Mouse (Mus musculus): Measurements from ENCODE around the gene Pip4p1. TPM values are rescaled to one million over a fixed set of nuclear protein-coding genes. Genes with fewer than 3 reads are reported as not detected.

Gene Pip4p1
- total and polyA plus RNA-seq, 3 experiments: 18.1 to 35.5 (median 28.1) TPM

GRCm38 (mm10) chr14:50970822-50971221, 40.2 kb upstream of the Pip4p1 start:
- Histone ChIP-seq H3K4me1 (ENCODE audit: control insufficient read depth in 1 of 2, insufficient read depth in 2 of 2) (peaks cover 5 to 16% of the 10 kb centered on the region in 2 experiments), H3K79me2 (replicated peaks; ENCODE audit: control insufficient read depth, extremely low read depth, insufficient read depth, poor library complexity, severe bottlenecking) (no peaks in the 10 kb centered on the region), H3K27ac (ENCODE audit: insufficient read depth, low read depth) (no peak overlapping the region), H3K9me3 (replicated peaks; ENCODE audit: low read length) (no peaks in the 10 kb centered on the region), H3K36me3 (replicated peaks in 1 of 2; ENCODE audit: control insufficient read depth in 1 of 2, insufficient read depth in 1 of 2, low read length in 1 of 2) (no peaks in the 10 kb centered on the region), H3K27me3 (replicated peaks) (no peaks in the 10 kb centered on the region), H3K4me3 (replicated peaks in 1 of 3; ENCODE audit: low read depth in 2 of 3, low read length in 2 of 3, poor library complexity in 1 of 3) (no peak overlapping the region), H3K9ac (ENCODE audit: insufficient read depth, low read depth) (no peak overlapping the region), H3K4me2 (ENCODE audit: insufficient read depth, low read depth, poor library complexity, severe bottlenecking) (no peak overlapping the region)
- TF ChIP-seq MXI1 (IDR thresholded peaks at IDR 0.05; ENCODE audit: low read depth, low read length) (no peak), JUN (IDR thresholded peaks at IDR 0.05; ENCODE audit: insufficient read depth, low read depth, low read length) (no peak), POLR2A (IDR thresholded peaks at IDR 0.05; ENCODE audit: low read depth, low read length) (no peak), TCF12 (IDR thresholded peaks at IDR 0.05; ENCODE audit: low read depth, low read length) (no peak), MYC (IDR thresholded peaks at IDR 0.05; ENCODE audit: low read depth, low read length) (no peak)
- in situ Hi-C loops (cut with MboI; ENCODE audit: low pct_ligation_motif_present, low pct_unique_long_range_greater_than_20kb, low sequenced_read_pairs): no loop called here
- DNase-seq (ENCODE audit: extremely low read depth): no peak
- dilution Hi-C loops (cut with MboI; ENCODE audit: extremely low pct_ligation_motif_present, extremely low pct_unique_long_range_greater_than_20kb, low sequenced_read_pairs): no loop called here

- no peak for TF ChIP-seq E2F4 (IDR thresholded peaks at IDR 0.05; ENCODE audit: insufficient replicate concordance, low read depth, low read length)
- TF ChIP-seq HCFC1 (IDR thresholded peaks at IDR 0.05; ENCODE audit: low read depth, low read length): no peak
- TF ChIP-seq MAX (IDR thresholded peaks at IDR 0.05; ENCODE audit: low read length): no peak
- TF ChIP-seq TCF12 (IDR thresholded peaks at IDR 0.05; ENCODE audit: low read depth, low read length): no peak
- no peaks in the 10 kb centered on the region for H3K27me3 ChIP-seq (replicated peaks)
- no peak overlapping the region for H3K4me3 ChIP-seq (replicated peaks in 1 of 3; ENCODE audit: low read depth in 2 of 3, low read length in 2 of 3, poor library complexity in 1 of 3)
- no peak overlapping the region for H3K27ac ChIP-seq (ENCODE audit: insufficient read depth, low read depth)
- H3K9me3 ChIP-seq (replicated peaks; ENCODE audit: low read length): no peaks in the 10 kb centered on the region
- H3K9ac ChIP-seq (ENCODE audit: insufficient read depth, low read depth): no peak overlapping the region
- no peaks in the 10 kb centered on the region for H3K36me3 ChIP-seq (replicated peaks in 1 of 2; ENCODE audit: control insufficient read depth in 1 of 2, insufficient read depth in 1 of 2, low read length in 1 of 2)
- H3K4me2 ChIP-seq (ENCODE audit: insufficient read depth, low read depth, poor library complexity, severe bottlenecking): no peak overlapping the region
- peaks cover 5 to 15% of the 10 kb centered on the region in 2 experiments for H3K4me1 ChIP-seq (ENCODE audit: control insufficient read depth in 1 of 2, insufficient read depth in 2 of 2)
- dilution Hi-C loops (cut with MboI; ENCODE audit: extremely low pct_ligation_motif_present, extremely low pct_unique_long_range_greater_than_20kb, low sequenced_read_pairs): no loop called here
- no peak for DNase-seq (ENCODE audit: extremely low read depth)
- in situ Hi-C loops (cut with MboI; ENCODE audit: low pct_ligation_motif_present, low pct_unique_long_range_greater_than_20kb, low sequenced_read_pairs): no loop called here
- no peaks in the 10 kb centered on the region for H3K79me2 ChIP-seq (replicated peaks; ENCODE audit: control insufficient read depth, extremely low read depth, insufficient read depth, poor library complexity, severe bottlenecking)
These were observed 39.2 kb upstream of the Pip4p1 start for GRCm38 (mm10) chr14:50969558-50970544.

- Histone ChIP-seq H3K4me3 (replicated peaks in 1 of 3; ENCODE audit: low read depth in 2 of 3, low read length in 2 of 3, poor library complexity in 1 of 3) (no peak overlapping the region), H3K9ac (ENCODE audit: insufficient read depth, low read depth) (no peak overlapping the region), H3K4me2 (ENCODE audit: insufficient read depth, low read depth, poor library complexity, severe bottlenecking) (no peak overlapping the region), H3K27ac (ENCODE audit: insufficient read depth, low read depth) (no peak overlapping the region), H3K79me2 (replicated peaks; ENCODE audit: control insufficient read depth, extremely low read depth, insufficient read depth, poor library complexity, severe bottlenecking) (no peaks in the 10 kb centered on the region), H3K36me3 (replicated peaks in 1 of 2; ENCODE audit: control insufficient read depth in 1 of 2, insufficient read depth in 1 of 2, low read length in 1 of 2) (no peaks in the 10 kb centered on the region), H3K9me3 (replicated peaks; ENCODE audit: low read length) (no peaks in the 10 kb centered on the region), H3K4me1 (ENCODE audit: control insufficient read depth in 1 of 2, insufficient read depth in 2 of 2) (peaks cover 5 to 15% of the 10 kb centered on the region in 2 experiments), H3K27me3 (replicated peaks) (no peaks in the 10 kb centered on the region)
- in situ Hi-C loops (cut with MboI; ENCODE audit: low pct_ligation_motif_present, low pct_unique_long_range_greater_than_20kb, low sequenced_read_pairs) (no loop called here), dilution Hi-C loops (cut with MboI; ENCODE audit: extremely low pct_ligation_motif_present, extremely low pct_unique_long_range_greater_than_20kb, low sequenced_read_pairs) (no loop called here)
- no peak for TF ChIP-seq MYC (IDR thresholded peaks at IDR 0.05; ENCODE audit: low read depth, low read length)
- TF ChIP-seq POLR2A (IDR thresholded peaks at IDR 0.05; ENCODE audit: low read depth, low read length): no peak
- no peak for TF ChIP-seq JUN (IDR thresholded peaks at IDR 0.05; ENCODE audit: insufficient read depth, low read depth, low read length)
- TF ChIP-seq UBTF (IDR thresholded peaks at IDR 0.05; ENCODE audit: low read depth, low read length): no peak
- no peak for DNase-seq (ENCODE audit: extremely low read depth)
These were observed 38.4 kb upstream of the Pip4p1 start for GRCm38 (mm10) chr14:50969041-50969440.

Measured in CH12.LX (cell line).